Mouse (Mus musculus): ENCODE results near the gene Plppr1.

Gene Plppr1

DNA sequence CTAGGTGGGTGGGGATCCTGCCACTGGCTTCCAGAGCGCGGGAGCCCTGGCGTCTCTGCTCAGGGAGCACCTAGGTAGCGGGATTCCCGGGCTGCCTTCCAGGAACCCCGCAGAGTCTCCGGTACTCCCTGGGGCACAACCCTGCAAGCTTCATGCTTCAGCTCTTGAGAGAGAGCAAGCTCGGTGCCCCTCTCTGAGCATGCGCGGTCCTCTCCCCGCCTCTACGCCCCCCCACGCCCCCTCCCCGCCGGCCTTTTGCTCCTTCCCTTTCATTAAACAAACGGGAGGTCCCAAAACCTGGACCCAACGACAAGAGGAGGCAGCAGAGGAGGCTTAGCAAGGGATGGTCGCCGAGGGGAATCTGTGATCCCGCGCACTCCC, at the start of gene Plppr1:
Plppr1 (plus strand) TSS at position 253 of the 381 bp plus-strand sequence.
- DNase-seq = peak; percentile 70

GRCm38 (mm10) chr4:49016701-49017100, 42.4 kb upstream of the Plppr1 start:
- no peak for DNase-seq

DNA sequence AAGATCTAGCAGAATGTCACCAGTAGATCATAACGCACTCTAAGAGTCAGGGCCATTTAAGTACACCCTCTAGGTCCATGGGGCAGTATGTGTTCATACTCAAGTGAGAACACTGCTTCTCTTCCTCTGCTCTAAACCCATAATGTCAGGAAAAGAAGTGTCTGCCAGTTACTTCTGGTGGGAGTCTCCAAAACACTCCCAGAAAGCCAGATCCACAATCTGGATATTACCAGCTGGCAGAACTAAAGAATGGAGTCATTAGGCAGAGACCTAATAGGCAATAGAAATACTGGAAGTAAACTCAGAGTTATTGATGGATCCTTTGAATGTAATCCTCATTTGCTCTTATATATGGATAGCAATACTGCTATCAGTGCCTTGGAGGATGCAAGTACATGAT, 35.9 kb upstream of the Plppr1 start:
- DNase-seq = no peak

DNA sequence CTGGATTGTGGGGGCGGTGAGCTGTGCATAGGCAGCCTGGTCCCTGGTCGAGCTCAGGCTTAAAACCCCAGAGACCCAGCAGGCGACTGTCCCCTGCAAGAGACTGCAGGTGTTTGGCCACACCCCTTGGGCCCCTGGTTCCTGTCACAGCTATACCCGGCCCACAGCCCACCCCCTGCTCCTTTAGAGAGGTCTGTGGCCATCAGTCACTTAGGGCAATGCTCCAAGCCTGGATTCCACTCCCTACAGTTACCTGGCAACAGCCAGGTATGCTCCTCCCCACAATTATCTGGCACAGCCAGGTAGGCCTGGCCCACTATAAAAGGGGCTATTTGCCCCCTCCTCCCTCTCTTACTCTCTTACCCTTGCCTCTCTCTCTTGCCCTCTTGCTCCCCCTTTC, 20.8 kb upstream of the Plppr1 start:
- no peak for DNase-seq

DNA sequence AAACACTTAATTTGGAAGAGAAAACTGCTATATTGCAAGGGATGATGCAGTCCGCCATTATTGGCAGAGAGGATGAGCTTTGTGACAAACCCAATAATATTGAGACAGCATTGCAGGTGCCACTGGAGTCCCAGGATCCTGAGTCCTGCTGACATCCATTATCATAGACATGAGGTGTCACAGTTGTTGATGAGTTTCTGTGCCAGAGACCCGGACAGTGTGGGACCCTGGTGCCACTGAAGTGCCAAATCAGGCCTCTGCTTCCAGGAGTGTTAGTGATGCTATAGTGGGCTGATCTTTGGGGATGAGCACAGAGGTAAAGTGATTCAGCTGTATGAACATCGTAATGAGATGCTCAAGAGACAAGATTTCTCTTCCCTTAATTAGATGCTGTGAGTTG, 19.2 kb upstream of the Plppr1 start:
- DNase-seq = no peak

- DNase-seq = no peak
Measured at GRCm38 (mm10) chr4:49041655-49042054, 17.4 kb upstream of the Plppr1 start.

DNA sequence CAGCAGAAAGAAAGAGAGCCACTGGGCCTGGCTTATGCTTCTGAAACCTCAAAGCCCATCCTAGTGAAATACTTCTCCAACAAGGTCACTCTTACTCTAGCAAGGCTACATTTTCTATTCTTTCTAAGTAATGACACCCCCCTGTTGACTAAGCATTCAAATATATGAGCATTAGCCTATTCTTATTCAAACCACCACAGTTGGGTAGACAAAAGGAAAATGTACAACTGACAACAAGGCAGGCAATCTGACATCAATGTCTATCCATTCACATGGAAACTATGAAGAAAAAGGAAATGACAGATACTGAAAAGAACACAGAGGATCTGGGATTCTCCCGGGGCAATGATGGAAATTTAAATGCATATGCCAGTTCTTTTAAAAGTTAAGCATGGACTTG, 8.4 kb upstream of the Plppr1 start:
- no peak for DNase-seq

- DNase-seq = no peak
Measured at GRCm38 (mm10) chr4:49057916-49058315, 1.2 kb upstream of the Plppr1 start.

- no peak for DNase-seq
Measured at GRCm38 (mm10) chr4:49058557-49058956, 516 bp upstream of the Plppr1 start.

DNA sequence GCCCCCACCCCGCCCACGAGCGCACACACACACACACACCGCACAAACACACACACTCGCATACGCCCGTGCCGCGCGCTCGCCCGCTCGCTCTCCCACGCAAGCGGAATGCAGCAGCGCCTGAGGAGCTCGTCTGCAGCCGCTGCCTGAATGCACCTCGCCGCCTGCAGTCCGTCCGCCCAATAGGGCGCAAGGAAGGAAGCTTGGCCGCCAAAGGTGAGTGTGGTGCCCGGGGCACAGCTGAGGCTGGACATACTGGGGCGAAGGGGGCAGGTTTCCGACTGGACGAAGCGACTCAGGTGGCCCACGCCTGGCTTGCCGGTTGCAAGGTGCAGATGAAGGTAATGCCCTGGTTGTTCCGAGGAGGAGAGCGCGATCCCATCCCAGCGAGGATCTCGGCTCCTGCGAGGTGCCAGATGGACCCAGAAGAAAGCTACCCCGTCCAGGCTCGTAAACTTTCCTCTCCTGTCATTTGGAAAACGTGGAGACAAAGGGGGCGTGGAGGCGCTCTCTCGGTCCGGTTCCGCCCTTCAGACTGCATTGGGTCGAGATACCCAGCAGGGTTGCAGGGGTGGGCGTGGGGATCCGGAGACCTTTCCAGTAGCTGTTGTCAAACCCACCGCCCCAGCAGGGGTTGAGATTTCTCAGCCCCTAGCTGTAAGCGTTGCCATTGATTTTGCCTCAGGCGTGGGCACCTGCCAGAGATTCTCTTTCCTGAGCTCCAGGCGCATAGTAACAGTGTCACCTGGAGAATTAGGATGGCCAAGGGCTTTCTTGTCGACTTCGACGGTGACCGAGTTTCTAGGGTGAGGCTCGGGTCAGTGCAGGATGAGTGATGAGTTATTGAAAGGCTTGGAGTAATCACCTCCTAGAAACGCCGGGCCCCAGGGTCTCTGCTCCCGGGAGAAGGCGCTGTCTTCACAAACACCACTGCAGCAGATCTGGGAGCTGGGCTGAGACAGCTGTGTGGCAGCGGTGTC, 619 bp downstream of the Plppr1 start:
- peak; percentile 59 for DNase-seq

- no peak for DNase-seq
Measured at GRCm38 (mm10) chr4:49069471-49069870, 10.4 kb downstream of the Plppr1 start.

GRCm38 (mm10) chr4:49072886-49073285, 13.8 kb downstream of the Plppr1 start:
- peak; percentile 70 for DNase-seq

DNA sequence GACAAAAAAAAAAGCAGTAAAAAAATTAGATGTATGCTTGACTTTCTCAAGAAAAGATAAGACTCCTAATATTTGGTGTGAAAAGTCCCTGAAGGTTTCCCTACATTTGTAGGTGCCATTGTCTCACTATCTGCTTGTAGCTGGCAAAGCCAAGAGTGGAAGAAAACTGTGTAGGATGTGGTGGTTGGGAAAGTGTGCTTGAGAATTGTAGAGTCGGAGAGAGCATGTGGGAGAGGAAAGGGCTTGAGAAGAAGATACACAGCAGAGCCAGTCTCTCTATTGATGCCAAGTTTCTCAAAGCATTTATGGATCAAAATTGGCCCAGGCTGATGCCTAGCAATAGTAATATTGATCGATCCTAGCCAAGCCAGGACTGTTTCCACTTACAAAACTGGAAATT, 16.8 kb downstream of the Plppr1 start:
- DNase-seq = no peak

GRCm38 (mm10) chr4:49079399-49079798, 20.3 kb downstream of the Plppr1 start:
- DNase-seq = no peak

GRCm38 (mm10) chr4:49088205-49088604, 29.1 kb downstream of the Plppr1 start:
- no peak for DNase-seq

- no peak for DNase-seq
Measured at GRCm38 (mm10) chr4:49090461-49090860, 31.4 kb downstream of the Plppr1 start.

- DNase-seq = no peak
Measured at GRCm38 (mm10) chr4:49099448-49099847, 40.4 kb downstream of the Plppr1 start.

DNA sequence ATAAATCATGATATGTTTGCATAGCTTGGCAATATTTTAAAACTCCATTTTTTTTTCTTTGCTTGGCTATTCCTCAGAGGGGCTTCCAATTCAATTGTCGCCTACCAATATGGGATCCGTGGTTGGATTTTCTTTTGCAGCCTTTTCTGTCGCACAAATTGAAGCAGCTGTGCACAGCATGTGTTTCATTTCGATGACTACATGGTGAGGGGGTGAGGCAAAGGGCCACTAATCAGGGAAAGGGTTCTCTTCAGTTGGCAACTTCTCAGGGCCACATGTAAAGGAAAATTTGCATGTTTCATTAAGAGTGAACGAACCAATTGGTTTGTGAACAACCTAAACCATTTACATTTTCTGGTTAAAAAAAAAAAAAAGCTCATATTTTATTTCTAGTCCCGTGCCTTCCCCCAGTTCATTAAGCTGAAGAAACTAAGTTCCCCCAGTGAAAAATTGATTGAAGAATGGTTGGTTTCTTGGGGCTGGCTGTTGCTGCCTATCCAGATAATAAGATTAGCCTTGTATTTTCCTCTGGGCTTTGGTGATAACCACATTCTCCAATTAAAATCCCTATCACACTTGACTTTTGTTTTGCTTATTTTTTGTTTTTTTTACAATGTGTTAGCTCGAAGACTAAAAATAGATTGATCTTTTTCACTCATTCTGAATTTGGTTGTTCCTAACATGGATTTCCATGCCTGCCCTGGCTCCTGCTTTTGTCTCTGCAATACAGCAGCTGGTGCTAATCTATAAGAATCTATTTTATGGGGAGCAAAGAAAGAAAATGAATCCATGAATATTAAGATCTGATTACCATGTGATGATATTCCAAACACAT, 43.1 kb downstream of the Plppr1 start:
- no peak for DNase-seq

DNA sequence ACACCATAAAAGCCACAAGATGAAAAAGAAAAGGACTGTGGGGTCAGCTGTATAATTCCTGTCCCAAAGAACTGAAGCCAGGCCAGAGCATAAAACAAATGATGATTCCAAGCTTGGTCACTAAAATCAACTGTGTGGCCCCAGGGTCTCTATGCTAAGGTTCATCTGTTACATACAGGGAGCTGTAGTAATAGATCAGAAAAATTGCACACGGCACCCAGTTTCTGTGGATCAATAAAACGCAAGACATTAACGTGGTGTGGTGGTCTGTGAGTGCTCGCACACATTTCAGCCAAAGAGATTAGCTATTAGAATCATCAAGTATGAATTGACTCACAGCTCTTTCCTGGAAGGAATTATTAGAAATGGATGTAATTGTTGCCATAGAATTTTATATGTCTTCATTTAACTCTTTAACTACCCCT, 43.7 kb downstream of the Plppr1 start:
- DNase-seq = no peak

DNA sequence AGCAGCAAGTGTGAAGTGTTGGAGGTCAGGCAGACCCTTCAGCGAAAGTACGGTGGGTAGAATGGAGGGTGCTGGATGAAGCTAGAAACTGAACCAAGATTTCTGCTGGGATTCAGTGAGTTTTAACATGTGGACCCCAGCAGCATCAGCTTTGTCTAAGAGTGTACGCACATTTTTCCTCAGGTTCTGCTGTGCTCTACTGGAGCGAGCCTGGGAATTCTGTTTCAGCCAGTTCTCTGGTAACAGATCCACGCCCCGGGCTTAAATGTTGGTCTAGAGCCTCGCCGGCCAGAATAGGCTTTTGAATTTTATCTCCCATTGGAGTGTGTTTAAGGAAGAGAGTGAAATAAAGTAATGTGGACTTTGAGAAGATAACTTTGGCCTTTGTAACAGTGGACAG, 45.8 kb downstream of the Plppr1 start:
- no peak for DNase-seq

- no peak for DNase-seq
Measured at GRCm38 (mm10) chr4:49107895-49108294, 48.8 kb downstream of the Plppr1 start.

DNA sequence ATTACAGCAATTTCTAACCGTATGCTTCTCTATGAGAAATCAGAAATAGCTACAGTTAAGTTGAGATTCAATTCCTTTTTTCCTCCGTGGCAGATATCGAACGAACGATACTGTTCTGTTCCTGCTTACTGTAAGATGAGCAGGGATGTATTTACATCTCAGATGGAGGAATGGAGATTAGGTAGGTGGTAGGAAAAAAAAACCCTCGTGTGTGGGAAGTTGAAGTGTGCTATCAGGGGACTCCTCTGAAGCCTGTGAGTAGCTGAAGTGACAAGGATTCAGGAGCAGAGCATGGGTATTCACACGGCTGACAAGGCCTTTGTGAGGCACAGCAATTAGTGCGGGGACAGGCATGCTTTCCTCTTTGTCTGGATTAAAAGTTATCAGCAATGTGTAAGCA, 49.3 kb downstream of the Plppr1 start:
- DNase-seq = no peak

GRCm38 (mm10) chr4:49109989-49110388, 50.9 kb downstream of the Plppr1 start:
- no peak for DNase-seq

DNA sequence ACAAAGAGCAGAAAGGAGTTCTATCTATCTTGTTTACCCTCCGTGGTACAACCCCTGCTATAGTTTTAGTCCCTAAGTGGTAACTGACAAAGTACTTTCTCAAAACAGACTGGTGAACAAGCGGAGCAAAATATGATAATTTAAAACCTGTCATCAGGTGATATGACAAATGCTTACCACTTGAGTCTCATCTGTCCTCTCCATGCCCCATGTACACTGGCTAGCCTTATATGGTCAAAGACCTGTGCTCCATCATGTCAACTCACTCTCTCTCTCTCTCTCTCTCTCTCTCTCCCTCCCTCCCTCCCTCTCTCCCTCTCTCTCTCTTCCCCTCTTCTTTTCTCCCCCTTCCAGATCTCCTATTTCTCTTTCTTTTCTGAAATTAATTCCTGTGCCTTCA, 59.8 kb downstream of the Plppr1 start:
- DNase-seq = no peak
